Mouse (Mus musculus) ES-E14 (cell line): ENCODE measurements around the gene Sipa1l2. TPM values are rescaled to one million over a fixed set of nuclear protein-coding genes. Genes with fewer than 3 reads are reported as not detected.

Source experiments
- DNase-seq: peaks from one replicate; pipeline ENCODE4 v3.0.0-alpha.2; 2013; ENCODE audit warnings: low read depth, low spot score
- H3K27ac ChIP-seq: 2 replicates; pipeline ENCODE4 v1.5.1; 2012; ENCODE audit warnings: low read depth, mild to moderate bottlenecking, low read length, moderate library complexity, mixed read lengths; ENCODE audit not compliant: poor library complexity, insufficient read depth, severe bottlenecking
- H3K36me3 ChIP-seq: 2 replicates; pipeline ENCODE4 v1.6.1; 2012; ENCODE audit warnings: mild to moderate bottlenecking, low read length, moderate library complexity, mixed read lengths; ENCODE audit not compliant: control insufficient read depth, poor library complexity, insufficient read depth, severe bottlenecking
- H3K4me1 ChIP-seq, 2 experiments: fragments of 150-350 bp in 1 of 2; sonication (generic) in 1 of 2; 2 replicates each; pipeline ENCODE4 v1.6.1; 2012; ENCODE audit warnings: low read length in 2 of 2, mild to moderate bottlenecking in 1 of 2, mixed read lengths in 1 of 2; ENCODE audit not compliant: control insufficient read depth in 2 of 2, insufficient read depth in 2 of 2, poor library complexity in 1 of 2
- H3K4me3 ChIP-seq, 2 experiments: fragments of 150-350 bp in 1 of 2; sonication (generic) in 1 of 2; 2 replicates each; pipeline ENCODE4 v1.5.1; 2012; ENCODE audit warnings: low read length in 2 of 2, low read depth in 1 of 2, mild to moderate bottlenecking in 1 of 2, mixed read lengths in 1 of 2; ENCODE audit not compliant: insufficient read depth in 1 of 2, poor library complexity in 1 of 2, severe bottlenecking in 1 of 2
- H3K9ac ChIP-seq: 2 replicates; pipeline ENCODE4 v1.6.1; 2012; ENCODE audit warnings: low read depth, mild to moderate bottlenecking, low read length, mixed read lengths; ENCODE audit not compliant: poor library complexity, insufficient read depth, severe bottlenecking
- H3K9me3 ChIP-seq: fragments of 150-350 bp; sonication (generic); 2 replicates; pipeline ENCODE4 v1.6.1; 2012; ENCODE audit warnings: low read depth, mild to moderate bottlenecking, low read length; ENCODE audit not compliant: control insufficient read depth, insufficient read depth
- CHD2 ChIP-seq: IDR thresholded peaks from 2 replicates; pipeline ENCODE4 v1.6.1; 2014; ENCODE audit warnings: mild to moderate bottlenecking, low read depth, low read length, inconsistent platforms
- HCFC1 ChIP-seq: IDR thresholded peaks from 2 replicates; pipeline ENCODE4 v1.6.1; 2012; ENCODE audit warnings: low read length, inconsistent platforms, borderline replicate concordance; ENCODE audit not compliant: insufficient read depth
- MAFK ChIP-seq: IDR thresholded peaks from 2 replicates; pipeline ENCODE4 v1.6.1; 2014; ENCODE audit warnings: mild to moderate bottlenecking, low read depth, low read length, inconsistent platforms; ENCODE audit not compliant: insufficient read depth
- ZC3H11A ChIP-seq: IDR thresholded peaks from 2 replicates; pipeline ENCODE4 v1.6.1; 2012; ENCODE audit warnings: low read depth, mild to moderate bottlenecking, inconsistent platforms, low read length, borderline replicate concordance
- ZNF384 ChIP-seq: IDR thresholded peaks from 2 replicates; pipeline ENCODE4 v1.6.1; 2012; ENCODE audit warnings: low read depth, low read length, inconsistent platforms
- in situ Hi-C, 2 experiments: fragments of 600-800 bp; cut with MboI; formaldehyde crosslinking; loops; one replicate each; pipeline ENCODE4 v1.15.1; 2025; ENCODE audit warnings: low sequenced_read_pairs in 2 of 2, inconsistent platforms in 1 of 2; ENCODE audit not compliant: unreplicated experiment in 2 of 2
- total RNA-seq: library from RNA; depleted of rRNA; stranded (reverse); fragments of 300-350 nt; gene quantifications from 2 replicates; pipeline ENCODE4 v1.2.3, GENCODE M21; 2012

Sipa1l2 gene
- total RNA-seq, 1 experiment: 19.0 TPM

GRCm38 (mm10) chr8:125492416-125492815, 77.2 kb downstream of the Sipa1l2 start:
- in situ Hi-C loops: no loop called here
- peaks cover 23% of the 10 kb centered on the region; the same call in 1 of the 2 replicates for H3K36me3 ChIP-seq
- no peaks in the 10 kb centered on the region for H3K9me3 ChIP-seq
- no peak overlapping the region for H3K9ac ChIP-seq
- no peak for TF ChIP-seq HCFC1
- TF ChIP-seq MAFK: no peak
- TF ChIP-seq ZC3H11A: no peak
- TF ChIP-seq ZNF384: no peak
- TF ChIP-seq CHD2: no peak
- DNase-seq: no peak
- H3K4me3 ChIP-seq: no peak overlapping the region
- no peaks in the 10 kb centered on the region for H3K4me1 ChIP-seq
- no peak overlapping the region for H3K27ac ChIP-seq

DNA sequence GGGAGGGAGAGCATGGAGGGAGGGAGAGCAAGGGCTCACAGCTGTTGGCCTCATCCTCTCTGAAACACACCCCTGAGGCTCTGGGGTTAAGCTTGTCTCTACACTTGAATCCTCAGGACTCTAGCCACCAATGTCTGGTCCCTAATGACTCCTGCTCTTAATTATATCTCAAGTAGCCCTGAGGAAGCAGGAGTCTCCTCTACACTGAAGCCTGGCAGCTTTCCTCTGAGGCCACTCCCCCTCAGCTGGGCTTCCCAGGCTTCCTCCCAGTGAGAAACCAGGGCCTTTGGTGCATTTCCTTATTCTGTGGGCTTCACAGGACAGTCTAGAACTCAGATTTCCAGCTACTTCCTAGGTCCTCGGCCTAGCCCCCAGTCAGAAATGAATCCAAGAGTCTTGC, 80.9 kb downstream of the Sipa1l2 start:
- Histone ChIP-seq H3K9ac (no peak overlapping the region), H3K27ac (no peak overlapping the region), H3K9me3 (no peaks in the 10 kb centered on the region), H3K4me1 (peaks cover 6% of the 10 kb centered on the region in 2 experiments; a peak in 2 of 4 replicates), H3K4me3 (no peak overlapping the region), H3K36me3 (peaks cover 25% of the 10 kb centered on the region; the same call in 1 of the 2 replicates)
- in situ Hi-C loops: no loop called here
- no peak for DNase-seq
- TF ChIP-seq ZNF384: no peak
- TF ChIP-seq CHD2: no peak
- TF ChIP-seq ZC3H11A: no peak
- no peak for TF ChIP-seq HCFC1
- no peak for TF ChIP-seq MAFK

- no peak overlapping the region for H3K27ac ChIP-seq
- peaks cover 6 to 15% of the 10 kb centered on the region in 2 experiments; a peak in 2 of 4 replicates for H3K4me1 ChIP-seq
- no peaks in the 10 kb centered on the region for H3K9me3 ChIP-seq
- peaks cover 24% of the 10 kb centered on the region; the same call in 1 of the 2 replicates for H3K36me3 ChIP-seq
- no peak for DNase-seq
- H3K9ac ChIP-seq: no peak overlapping the region
- TF ChIP-seq ZC3H11A (no peak), ZNF384 (no peak), HCFC1 (no peak), CHD2 (no peak), MAFK (no peak)
- in situ Hi-C loops: no loop called here
- H3K4me3 ChIP-seq: no peak overlapping the region
Observed at GRCm38 (mm10) chr8:125485715-125486114, 83.9 kb downstream of the Sipa1l2 start.

DNA sequence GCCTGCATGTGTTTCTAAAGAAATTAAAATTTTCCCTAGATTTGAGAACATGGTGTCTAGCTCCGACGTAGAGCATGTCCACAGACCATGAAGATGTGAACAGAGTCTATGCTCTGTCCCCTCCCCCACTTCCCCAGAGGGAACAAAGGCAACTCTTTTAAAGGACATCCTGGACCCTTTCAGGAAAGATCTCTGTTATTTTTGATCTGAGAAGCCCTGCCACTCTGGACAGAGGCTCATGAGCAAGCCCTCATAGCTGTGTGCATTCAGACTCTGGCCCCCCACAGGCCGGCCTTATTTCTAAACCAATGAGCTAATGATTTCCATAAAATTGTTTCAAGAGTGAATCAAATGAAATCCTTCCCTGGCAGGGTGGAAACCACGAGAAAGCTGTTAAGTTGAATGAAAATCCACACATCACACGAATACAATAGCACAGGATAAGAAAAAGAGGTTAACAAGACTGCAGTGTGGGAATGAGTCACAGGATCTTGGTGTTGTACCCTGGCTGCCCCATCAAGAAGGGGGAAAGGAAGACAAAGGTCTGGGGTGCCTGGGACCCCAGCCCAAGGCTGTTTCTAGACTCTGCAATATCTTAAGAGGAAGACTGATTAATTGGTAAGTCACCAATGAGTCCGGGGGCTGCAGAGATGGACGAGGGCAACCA, 84.9 kb downstream of the Sipa1l2 start:
- DNase-seq: no peak
- Histone ChIP-seq H3K9me3 (no peaks in the 10 kb centered on the region), H3K27ac (no peak overlapping the region), H3K36me3 (peaks cover 22% of the 10 kb centered on the region; the same call in 1 of the 2 replicates), H3K9ac (no peak overlapping the region), H3K4me3 (no peak overlapping the region), H3K4me1 (peaks cover 9 to 15% of the 10 kb centered on the region in 2 experiments; a peak in 2 of 4 replicates)
- TF ChIP-seq HCFC1: no peak
- in situ Hi-C loops: no loop called here
